Mouse (Mus musculus) heart, embryonic 15.5 days (tissue): Measurements from ENCODE around the gene Bace1. TPM values are rescaled to one million over a fixed set of nuclear protein-coding genes. Genes with fewer than 3 reads are reported as not detected.
A peak's percentile ranks its signal among the peaks of the same experiment; 100 is the strongest.

Experiments
- ATAC-seq: fragments of 200-750 bp; cut with Nextera tagmentation; replicated peaks from 2 replicates; pipeline ENCODE4 v1.8.0; 2017; ENCODE audit warnings: low read depth, moderate TSS enrichment; ENCODE audit not compliant: insufficient number of reproducible peaks, insufficient read depth, low FRiP score
- H3K27ac ChIP-seq: fragments of 300-500 bp; sonication (generic); 2 replicates; pipeline ENCODE4 v1.5.1; 2015; ENCODE audit warnings: mild to moderate bottlenecking, inconsistent platforms
- H3K27me3 ChIP-seq: fragments of 300-500 bp; sonication (generic); 2 replicates; pipeline ENCODE4 v1.6.1; 2015; ENCODE audit warnings: inconsistent platforms
- H3K36me3 ChIP-seq: fragments of 300-500 bp; sonication (generic); 2 replicates; pipeline ENCODE4 v1.6.1; 2015; ENCODE audit warnings: mild to moderate bottlenecking, inconsistent platforms
- H3K4me1 ChIP-seq: fragments of 300-500 bp; sonication (generic); replicated peaks from 2 replicates; pipeline ENCODE4 v1.6.1; 2015; ENCODE audit warnings: inconsistent platforms
- H3K4me2 ChIP-seq: fragments of 300-500 bp; sonication (generic); 2 replicates; pipeline ENCODE4 v1.6.1; 2015; ENCODE audit warnings: inconsistent platforms, mild to moderate bottlenecking, moderate library complexity
- H3K4me3 ChIP-seq: fragments of 300-500 bp; sonication (generic); 2 replicates; pipeline ENCODE4 v1.5.1; 2015; ENCODE audit warnings: mild to moderate bottlenecking, inconsistent platforms
- H3K9ac ChIP-seq: fragments of 300-500 bp; sonication (generic); 2 replicates; pipeline ENCODE4 v1.6.1; 2015; ENCODE audit warnings: mild to moderate bottlenecking, inconsistent platforms
- H3K9me3 ChIP-seq: fragments of 300-500 bp; sonication (generic); replicated peaks from 2 replicates; pipeline ENCODE4 v1.6.1; 2016; ENCODE audit warnings: inconsistent platforms
- WGBS: fragments of 180-500 bp; shearing (Covaris S2); methylation state at CpG from one replicate; pipeline ENCODE4 v1.1.7; 2015; ENCODE audit warnings: mixed read lengths; 5-methylcytosine and 5-hydroxymethylcytosine counted together
- polyA plus RNA-seq: library from polyadenylated mRNA; unstranded; fragments of >200 nt; fragmentation: Nextera tagmentation; extraction: Ambion mirVana; gene quantifications from 2 replicates; pipeline ENCODE4 v1.2.1, GENCODE M21; 2015

Gene Bace1
- polyA plus RNA-seq, 1 experiment from 2014 or later = 18.2 TPM

- Histone ChIP-seq H3K27me3 (no peaks in the 10 kb centered on the region), H3K27ac (peak overlapping the region; percentile 91), H3K9me3 (no peaks in the 10 kb centered on the region), H3K4me2 (no peak overlapping the region), H3K4me3 (no peak overlapping the region), H3K36me3 (peaks cover 18% of the 10 kb centered on the region), H3K4me1 (peaks cover 36% of the 10 kb centered on the region), H3K9ac (0 out of 2 replicates have a peak overlapping the region, but pooled peaks have one; percentile 11)
- ATAC-seq = no peak
- WGBS = 51% methylated on average over 5 of the region's 5 CpGs
Measured at GRCm38 (mm10) chr9:45851330-45851729, 12.9 kb downstream of the Bace1 start.

GRCm38 (mm10) chr9:45851776-45852175 is 13.4 kb downstream of the Bace1 start:
- 88% methylated on average over 2 of the region's 2 CpGs for WGBS
- Histone ChIP-seq H3K27me3 (no peaks in the 10 kb centered on the region), H3K9me3 (no peaks in the 10 kb centered on the region), H3K4me1 (peaks cover 36% of the 10 kb centered on the region), H3K4me2 (no peak overlapping the region), H3K27ac (no peak overlapping the region), H3K36me3 (peaks cover 20% of the 10 kb centered on the region), H3K9ac (no peak overlapping the region), H3K4me3 (no peak overlapping the region)
- no peak for ATAC-seq

GRCm38 (mm10) chr9:45853695-45854094 is 15.3 kb downstream of the Bace1 start:
- WGBS = 95% methylated on average over 2 of the region's 2 CpGs
- H3K27me3 ChIP-seq = no peaks in the 10 kb centered on the region
- ATAC-seq = no peak
- peaks cover 30% of the 10 kb centered on the region for H3K4me1 ChIP-seq
- H3K4me2 ChIP-seq = no peak overlapping the region
- H3K4me3 ChIP-seq = no peak overlapping the region
- no peak overlapping the region for H3K27ac ChIP-seq
- H3K9ac ChIP-seq = no peak overlapping the region
- no peaks in the 10 kb centered on the region for H3K9me3 ChIP-seq
- H3K36me3 ChIP-seq = peaks cover 38% of the 10 kb centered on the region

- 74% methylated on average over 1 of the region's 1 CpGs for WGBS
- Histone ChIP-seq H3K4me2 (no peak overlapping the region), H3K4me3 (no peak overlapping the region), H3K4me1 (peaks cover 26% of the 10 kb centered on the region), H3K27ac (no peak overlapping the region), H3K9me3 (no peaks in the 10 kb centered on the region), H3K27me3 (no peaks in the 10 kb centered on the region), H3K9ac (no peak overlapping the region), H3K36me3 (peaks cover 41% of the 10 kb centered on the region)
- ATAC-seq = no peak
Measured at GRCm38 (mm10) chr9:45854136-45854535, 15.8 kb downstream of the Bace1 start.

GRCm38 (mm10) chr9:45859364-45859763 is 21.0 kb downstream of the Bace1 start:
- Histone ChIP-seq H3K9me3 (no peaks in the 10 kb centered on the region), H3K9ac (no peak overlapping the region), H3K4me3 (no peak overlapping the region), H3K4me1 (no peaks in the 10 kb centered on the region), H3K4me2 (no peak overlapping the region), H3K27me3 (no peaks in the 10 kb centered on the region), H3K27ac (no peak overlapping the region), H3K36me3 (peaks cover 77% of the 10 kb centered on the region)
- WGBS = 85% methylated on average over 10 of the region's 10 CpGs
- ATAC-seq = no peak

- Histone ChIP-seq H3K4me1 (no peaks in the 10 kb centered on the region), H3K36me3 (peaks cover 83% of the 10 kb centered on the region), H3K27me3 (no peaks in the 10 kb centered on the region), H3K9me3 (no peaks in the 10 kb centered on the region), H3K27ac (no peak overlapping the region), H3K4me3 (no peak overlapping the region), H3K9ac (no peak overlapping the region), H3K4me2 (no peak overlapping the region)
- ATAC-seq = no peak
- WGBS = 93% methylated on average over 7 of the region's 7 CpGs
Measured at GRCm38 (mm10) chr9:45861813-45862212, 23.4 kb downstream of the Bace1 start.

GRCm38 (mm10) chr9:45869181-45869580 is 30.8 kb downstream of the Bace1 start:
- Histone ChIP-seq H3K4me1 (no peaks in the 10 kb centered on the region), H3K9ac (no peak overlapping the region), H3K4me2 (no peak overlapping the region), H3K9me3 (no peaks in the 10 kb centered on the region), H3K36me3 (peaks cover 74% of the 10 kb centered on the region), H3K4me3 (no peak overlapping the region), H3K27me3 (no peaks in the 10 kb centered on the region), H3K27ac (no peak overlapping the region)
- 90% methylated on average over 3 of the region's 3 CpGs for WGBS
- ATAC-seq = no peak

GRCm38 (mm10) chr9:45870265-45870664 is 31.9 kb downstream of the Bace1 start:
- Histone ChIP-seq H3K4me3 (no peak overlapping the region), H3K27ac (no peak overlapping the region), H3K4me2 (no peak overlapping the region), H3K4me1 (no peaks in the 10 kb centered on the region), H3K36me3 (peaks cover 63% of the 10 kb centered on the region), H3K27me3 (no peaks in the 10 kb centered on the region), H3K9ac (no peak overlapping the region), H3K9me3 (no peaks in the 10 kb centered on the region)
- no peak for ATAC-seq
- 89% methylated on average over 3 of the region's 3 CpGs for WGBS

- H3K36me3 ChIP-seq = peaks cover 29% of the 10 kb centered on the region; the same call in 1 of the 2 replicates
Measured at GRCm38 (mm10) chr9:45877928-45878327, 39.5 kb downstream of the Bace1 start.

GRCm38 (mm10) chr9:45893681-45894080 is 55.3 kb downstream of the Bace1 start:
- Histone ChIP-seq H3K27ac (no peak overlapping the region), H3K4me1 (no peaks in the 10 kb centered on the region), H3K4me3 (no peak overlapping the region), H3K9me3 (no peaks in the 10 kb centered on the region), H3K27me3 (no peaks in the 10 kb centered on the region), H3K4me2 (no peak overlapping the region), H3K36me3 (peaks cover 85% of the 10 kb centered on the region), H3K9ac (no peak overlapping the region)
- no peak for ATAC-seq

More at GRCm38 (mm10) chr9:45877928-45878327, 39.5 kb downstream of the Bace1 start:
- Histone ChIP-seq H3K9me3 (no peaks in the 10 kb centered on the region), H3K27ac (no peak overlapping the region), H3K4me3 (no peak overlapping the region), H3K27me3 (no peaks in the 10 kb centered on the region), H3K4me2 (no peak overlapping the region), H3K9ac (no peak overlapping the region), H3K4me1 (no peaks in the 10 kb centered on the region)
- WGBS = 57% methylated on average over 2 of the region's 2 CpGs
- ATAC-seq = no peak

GRCm38 (mm10) chr9:45905196-45905595 is 66.8 kb downstream of the Bace1 start:
- Histone ChIP-seq H3K9me3 (no peaks in the 10 kb centered on the region), H3K27me3 (no peaks in the 10 kb centered on the region), H3K4me1 (peaks cover 21% of the 10 kb centered on the region), H3K4me2 (peak overlapping the region; percentile 71), H3K27ac (no peak overlapping the region), H3K36me3 (peaks cover 33% of the 10 kb centered on the region), H3K4me3 (peak overlapping the region; percentile 78), H3K9ac (peak overlapping the region; percentile 86)
- WGBS = 45% methylated on average over 4 of the region's 4 CpGs
- ATAC-seq = no peak

GRCm38 (mm10) chr9:45905811-45906237 is 67.4 kb downstream of the Bace1 start:
- Histone ChIP-seq H3K27me3 (no peaks in the 10 kb centered on the region), H3K4me2 (peak overlapping the region; percentile 71), H3K9ac (peak overlapping the region; percentile 86), H3K9me3 (no peaks in the 10 kb centered on the region), H3K27ac (peak overlapping the region; percentile 97), H3K36me3 (peaks cover 40% of the 10 kb centered on the region), H3K4me1 (peaks cover 21% of the 10 kb centered on the region), H3K4me3 (peak overlapping the region; percentile 78)
- under 1% methylated on average over 23 of the region's 27 CpGs for WGBS
- peak; percentile 33 for ATAC-seq
